Mouse (Mus musculus) CH12.LX (cell line): Measurements from ENCODE around the gene Kmt5a.

Experiments used
- CHD1 ChIP-seq: IDR thresholded peaks from 2 replicates; pipeline ENCODE4 v1.6.1; 2012; ENCODE audit warnings: low read depth, low read length, improper control_type of control experiment, inconsistent platforms
- CHD2 ChIP-seq: IDR thresholded peaks from 2 replicates; pipeline ENCODE4 v1.6.1; 2011; ENCODE audit warnings: low read length, improper control_type of control experiment
- CTCF ChIP-seq, 2 experiments: IDR thresholded peaks in 1 of 2; conservative IDR thresholded peaks in 1 of 2; 2 replicates each; pipeline ENCODE4 v1.5.1; 2011 to 2012; ENCODE audit warnings: low read depth in 2 of 2, low read length in 2 of 2, improper control_type of control experiment in 1 of 2, inconsistent platforms in 1 of 2, mild to moderate bottlenecking in 1 of 2, moderate library complexity in 1 of 2
- EP300 ChIP-seq: IDR thresholded peaks from 2 replicates; pipeline ENCODE4 v1.6.1; 2011; ENCODE audit warnings: low read length, improper control_type of control experiment
- MAX ChIP-seq: IDR thresholded peaks from 2 replicates; pipeline ENCODE4 v1.6.1; 2011; ENCODE audit warnings: low read length, improper control_type of control experiment
- MEF2A ChIP-seq: IDR thresholded peaks from 2 replicates; pipeline ENCODE4 v1.6.1; 2014; ENCODE audit warnings: low read depth, mild to moderate bottlenecking, inconsistent platforms, low read length, improper control_type of control experiment, borderline replicate concordance
- MXI1 ChIP-seq: IDR thresholded peaks from 2 replicates; pipeline ENCODE4 v1.6.1; 2011; ENCODE audit warnings: mild to moderate bottlenecking, low read depth, low read length, improper control_type of control experiment
- POLR2A ChIP-seq: IDR thresholded peaks from 2 replicates; pipeline ENCODE4 v1.6.1; 2011; ENCODE audit warnings: low read depth, mild to moderate bottlenecking, improper control_type of control experiment, low read length
- SIN3A ChIP-seq: IDR thresholded peaks from 2 replicates; pipeline ENCODE4 v1.6.1; 2012; ENCODE audit warnings: low read length, improper control_type of control experiment, inconsistent platforms
- TCF12 ChIP-seq: IDR thresholded peaks from 2 replicates; pipeline ENCODE4 v1.6.1; 2014; ENCODE audit warnings: low read depth, mild to moderate bottlenecking, inconsistent platforms, low read length, improper control_type of control experiment

- TF ChIP-seq EP300 (no peak), MXI1 (no peak), SIN3A (no peak), CHD1 (no peak), CTCF (conservative IDR thresholded peaks at IDR 0.05 in 1 of 2, IDR thresholded peaks at IDR 0.05 in 1 of 2; ENCODE audit: low read depth in 2 of 2, low read length in 2 of 2) (no peak), MEF2A (no peak), POLR2A (no peak), MAX (no peak), CHD2 (no peak), TCF12 (no peak)
These were observed 20.8 kb upstream of the Kmt5a start for GRCm38 (mm10) chr5:124418903-124419302.
